Mouse (Mus musculus): ENCODE results near the gene Svip.

Gene Svip

DNA sequence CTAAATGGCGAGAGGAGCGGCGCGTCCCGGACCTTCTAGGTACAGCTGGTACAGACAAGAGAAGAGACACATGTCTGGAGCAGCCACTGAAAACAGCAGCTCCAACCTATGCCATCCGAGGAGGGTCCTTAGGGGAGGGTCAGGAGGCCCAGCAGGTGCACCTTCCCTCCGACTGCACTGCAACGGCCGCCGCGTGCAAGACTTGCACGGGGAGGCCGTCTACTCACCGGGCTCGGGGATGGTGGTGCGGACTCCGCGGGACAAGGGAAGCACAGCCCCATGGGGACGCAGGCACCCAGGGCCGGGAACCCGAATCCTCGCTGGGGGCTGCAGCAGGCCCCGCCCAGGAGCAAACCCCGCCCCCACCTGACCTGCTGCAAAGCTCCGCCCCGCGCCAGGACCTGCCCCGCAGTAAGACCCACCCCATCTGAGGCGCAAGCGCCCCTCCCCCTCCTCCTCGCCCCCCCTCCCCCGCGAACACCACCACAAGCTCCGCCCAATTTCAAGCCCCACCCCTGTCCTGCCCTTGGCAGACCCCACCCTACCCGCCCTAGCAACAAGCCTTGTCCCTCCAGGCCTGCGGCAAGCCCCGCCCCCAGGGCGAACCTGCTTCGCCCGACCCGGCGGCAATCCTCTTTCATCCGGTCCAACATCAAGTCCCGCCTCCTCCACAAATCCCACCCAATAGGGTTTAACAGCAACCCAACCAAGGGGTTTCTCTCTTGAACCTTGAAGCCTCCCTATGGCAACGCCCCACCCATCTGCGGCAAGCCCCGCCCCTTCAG is at the start of gene Svip:
TSS of gene Svip (minus strand) at position 508 of the 785 bp plus-strand sequence.
- WGBS: 1% methylated on average over 45 of the region's 47 CpGs

- 35% methylated on average over 8 of the region's 8 CpGs for WGBS
These were observed 32.1 kb upstream of the Svip start for GRCm38 (mm10) chr7:52037600-52038582.

- 87% methylated on average over 5 of the region's 5 CpGs for WGBS
These were observed 18.3 kb upstream of the Svip start for GRCm38 (mm10) chr7:52024050-52024626.

GRCm38 (mm10) chr7:52022039-52022438 is 16.2 kb upstream of the Svip start:
- 89% methylated on average over 4 of the region's 4 CpGs for WGBS

DNA sequence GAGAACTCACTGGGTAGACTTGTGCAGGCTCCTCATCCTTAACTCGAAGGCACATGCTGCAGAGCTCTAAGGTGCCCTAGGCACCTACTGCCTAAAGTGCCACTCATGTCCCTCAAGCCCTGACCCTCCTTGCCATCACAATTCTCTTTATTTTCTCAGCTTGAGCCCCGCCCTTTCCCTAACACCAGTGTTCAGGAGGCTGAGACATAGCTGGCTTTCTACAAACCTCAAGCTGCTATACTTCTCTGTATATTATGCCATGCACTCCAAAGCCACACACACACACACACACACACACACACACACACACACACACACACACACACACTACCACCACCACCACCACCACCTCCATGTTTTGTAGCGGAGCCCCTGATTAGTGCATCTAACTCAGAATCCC is 9.8 kb upstream of the Svip start, which contains the start of gene 1700015G11Rik:
TSS of gene 1700015G11Rik (minus strand) at position 101 of the 400 bp plus-strand sequence.
- WGBS: 84% methylated on average over 3 of the region's 3 CpGs

DNA sequence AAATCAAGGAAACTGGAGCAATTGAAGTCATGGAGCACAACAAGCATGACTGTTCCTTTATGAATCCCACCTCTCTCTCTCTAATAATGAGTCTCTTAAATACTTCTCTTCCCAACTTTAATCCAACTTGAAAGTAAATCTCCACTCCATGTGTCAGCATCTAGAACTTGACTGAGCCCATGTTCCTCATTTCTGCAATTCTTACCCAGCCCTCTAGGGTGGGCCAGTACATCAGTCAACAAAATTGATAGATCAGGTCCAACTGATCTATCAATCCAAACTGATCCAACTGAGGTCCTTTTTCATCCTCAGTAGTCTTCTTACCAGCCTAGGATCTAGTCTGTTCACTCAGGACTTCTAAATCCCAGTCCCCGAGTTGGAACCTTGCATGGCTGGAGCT is 9.4 kb upstream of the Svip start:
- 83% methylated on average over 1 of the region's 1 CpGs for WGBS

DNA sequence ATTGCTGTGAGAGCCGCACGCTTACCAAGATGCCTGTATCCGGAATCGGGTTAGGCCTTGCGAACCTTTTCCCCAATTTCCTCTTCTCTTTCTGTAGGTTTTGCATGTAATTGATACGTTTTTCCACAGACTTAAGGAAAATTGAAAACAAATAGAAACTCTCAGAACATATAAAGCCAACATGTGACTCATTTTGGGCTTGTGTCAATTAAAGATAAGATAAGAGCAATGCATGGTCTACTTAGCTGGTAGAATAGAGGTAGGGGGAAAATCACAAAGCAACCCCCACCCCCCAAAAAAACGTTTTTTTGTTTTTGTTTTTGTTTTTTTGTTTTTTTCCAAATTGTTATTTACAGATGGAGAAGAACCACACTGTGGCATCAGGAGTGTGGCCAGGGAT is 7.6 kb upstream of the Svip start:
- WGBS: 80% methylated on average over 7 of the region's 7 CpGs

- 93% methylated on average over 2 of the region's 2 CpGs for WGBS
These were observed 1.3 kb upstream of the Svip start for GRCm38 (mm10) chr7:52007138-52007537.

GRCm38 (mm10) chr7:52006296-52006630 is 445 bp upstream of the Svip start:
- 1% methylated on average over 9 of the region's 9 CpGs for WGBS

- 93% methylated on average over 3 of the region's 3 CpGs for WGBS
These were observed 14.8 kb downstream of the Svip start for GRCm38 (mm10) chr7:51991020-51991419.

DNA sequence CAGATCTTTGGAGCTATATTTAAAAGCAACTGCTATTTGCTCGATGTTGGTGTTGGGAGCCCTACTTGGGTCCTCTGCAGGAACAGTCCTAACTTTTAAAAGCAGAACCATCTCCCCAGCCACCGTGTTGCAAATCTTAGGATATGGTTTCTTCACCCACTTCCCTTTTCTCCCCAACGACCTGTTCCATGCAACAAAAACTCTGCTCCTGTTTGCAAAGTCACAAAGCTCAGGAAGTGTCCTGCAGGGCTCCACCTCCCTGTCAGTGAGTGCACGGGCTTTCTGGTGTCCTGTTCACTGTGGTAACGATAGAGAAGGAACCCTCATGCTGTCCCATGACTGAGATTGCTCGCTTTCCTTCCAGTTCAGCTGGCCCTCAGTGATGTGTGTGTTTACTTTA is 18.9 kb downstream of the Svip start:
- 74% methylated on average over 6 of the region's 6 CpGs for WGBS

DNA sequence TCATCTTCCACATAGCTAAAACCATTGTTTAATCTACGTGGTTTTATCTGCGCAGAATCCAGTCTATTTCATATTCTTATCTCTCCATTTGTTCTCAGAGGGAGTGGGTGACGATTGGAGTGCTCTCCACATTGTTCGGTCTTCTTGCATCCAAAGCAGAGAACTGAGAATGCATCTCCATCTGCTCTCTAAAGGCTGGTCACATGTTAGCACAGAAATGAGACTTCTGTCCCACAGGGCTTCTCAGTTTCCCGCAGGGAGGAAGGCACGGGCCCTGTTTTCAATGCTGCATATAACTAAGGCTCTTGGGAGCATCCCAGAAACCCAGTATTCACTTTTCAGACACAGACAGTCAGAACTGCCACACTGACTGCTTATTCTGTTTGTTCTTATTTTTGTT is 20.1 kb downstream of the Svip start:
- 35% methylated on average over 6 of the region's 6 CpGs for WGBS

DNA sequence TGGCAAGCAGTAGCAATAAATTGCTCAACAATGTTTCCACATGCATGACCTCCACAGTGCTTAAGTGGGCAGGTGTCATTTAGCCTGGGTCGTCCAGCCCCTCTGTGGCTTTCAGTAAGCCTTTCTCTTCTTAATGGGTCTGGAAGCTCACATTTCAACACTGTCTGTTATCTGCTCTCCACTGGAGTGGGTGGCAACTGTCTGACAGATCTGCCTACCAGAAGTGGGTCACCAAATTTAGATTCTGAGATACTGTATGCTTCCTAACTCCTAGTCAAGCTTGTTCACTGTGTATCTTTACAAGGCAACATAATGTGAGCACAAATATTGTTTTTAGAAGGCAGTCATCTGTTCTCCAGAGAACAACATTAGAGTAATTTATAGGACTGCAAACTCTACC is 23.5 kb downstream of the Svip start:
- 32% methylated on average over 1 of the region's 1 CpGs for WGBS

- 56% methylated on average over 5 of the region's 5 CpGs for WGBS
These were observed 26.5 kb downstream of the Svip start for GRCm38 (mm10) chr7:51979271-51979670.

DNA sequence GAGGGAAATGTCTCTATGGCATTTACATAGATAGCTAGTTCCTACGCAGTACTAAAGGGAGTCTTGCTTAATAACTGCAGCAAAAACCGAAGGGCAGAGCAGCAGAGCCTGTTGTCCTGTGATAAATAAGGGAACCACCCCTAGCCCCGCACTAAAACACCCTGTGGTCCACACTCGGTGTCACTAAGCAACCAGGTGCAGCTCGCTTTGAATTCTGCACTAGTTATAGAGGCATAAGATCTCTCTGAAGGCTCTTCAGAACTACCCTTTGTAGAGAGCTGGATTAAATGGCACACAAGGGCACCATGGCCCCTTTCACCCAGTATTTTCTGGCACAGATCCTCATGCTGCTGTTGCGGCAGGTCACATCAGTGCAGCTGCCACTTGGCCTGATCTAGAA is 30.6 kb downstream of the Svip start:
- WGBS: 67% methylated on average over 6 of the region's 6 CpGs

DNA sequence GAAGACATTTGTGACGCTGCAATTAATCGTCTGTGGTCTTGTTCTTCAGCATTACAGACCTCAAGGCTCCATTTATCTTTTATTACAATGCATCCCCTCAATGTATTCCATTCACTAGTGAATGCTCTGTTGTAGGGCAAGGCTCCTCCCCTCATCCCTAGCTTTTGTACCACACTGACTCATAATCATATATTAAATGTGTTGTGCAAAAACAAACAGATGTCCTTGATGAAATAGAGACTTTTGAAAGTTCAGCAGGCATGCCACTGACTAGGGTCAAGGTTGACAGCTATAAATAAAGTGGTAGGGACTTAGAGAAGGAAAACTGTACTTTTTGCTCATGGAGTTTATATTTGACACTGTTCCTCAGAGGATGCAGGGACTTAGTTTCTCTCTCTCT is 32.3 kb downstream of the Svip start:
- 66% methylated on average over 2 of the region's 2 CpGs for WGBS

DNA sequence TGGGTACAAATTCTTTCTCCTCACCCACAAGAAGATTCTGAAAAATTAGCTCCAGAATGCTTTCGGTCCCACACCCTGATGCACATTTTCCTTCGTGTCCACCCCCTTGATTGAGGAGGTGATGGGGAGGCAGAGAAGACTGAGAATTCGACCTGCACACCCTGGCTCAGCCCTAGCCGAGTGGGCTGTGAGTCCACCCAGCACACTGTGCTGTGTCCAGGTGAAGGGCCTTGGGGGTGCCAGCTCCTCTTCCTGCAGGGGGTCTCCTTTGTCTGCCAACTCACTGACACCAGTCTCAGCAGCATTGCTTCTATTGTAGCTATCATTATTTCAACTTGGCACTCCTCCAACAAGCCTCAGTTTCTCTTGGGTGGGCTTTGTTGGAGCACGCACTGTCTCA is 32.7 kb downstream of the Svip start:
- WGBS: 58% methylated on average over 5 of the region's 5 CpGs

DNA sequence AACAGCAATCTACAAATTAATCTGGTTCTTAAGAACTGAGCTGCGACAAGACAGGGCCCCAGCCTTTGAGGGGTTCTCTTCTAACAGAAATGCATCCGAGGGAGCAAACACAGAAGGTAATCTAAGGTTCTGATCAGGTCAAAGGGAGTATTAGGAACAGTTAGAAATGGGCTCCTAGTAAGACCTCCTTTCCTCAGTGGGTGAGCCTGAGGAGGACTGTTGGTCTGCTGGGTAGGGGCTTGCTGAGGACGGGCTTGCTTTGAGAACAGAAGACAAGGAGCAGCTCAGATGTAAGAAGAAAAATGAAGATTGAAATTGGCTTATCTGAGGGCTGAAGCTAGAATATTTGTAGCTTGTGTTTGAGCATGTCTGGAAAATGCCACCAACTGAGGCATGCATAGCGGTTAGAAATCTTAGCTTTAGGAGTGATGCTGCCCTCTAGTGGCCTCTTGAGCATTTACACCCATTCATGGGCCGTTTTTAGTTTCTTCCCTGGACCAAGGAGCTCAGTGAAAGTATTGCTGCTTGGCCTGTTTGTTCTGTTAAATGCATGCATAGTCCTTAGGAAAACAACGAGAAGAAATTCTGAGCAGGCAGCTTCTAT is 33.5 kb downstream of the Svip start:
- WGBS: 30% methylated on average over 6 of the region's 6 CpGs

DNA sequence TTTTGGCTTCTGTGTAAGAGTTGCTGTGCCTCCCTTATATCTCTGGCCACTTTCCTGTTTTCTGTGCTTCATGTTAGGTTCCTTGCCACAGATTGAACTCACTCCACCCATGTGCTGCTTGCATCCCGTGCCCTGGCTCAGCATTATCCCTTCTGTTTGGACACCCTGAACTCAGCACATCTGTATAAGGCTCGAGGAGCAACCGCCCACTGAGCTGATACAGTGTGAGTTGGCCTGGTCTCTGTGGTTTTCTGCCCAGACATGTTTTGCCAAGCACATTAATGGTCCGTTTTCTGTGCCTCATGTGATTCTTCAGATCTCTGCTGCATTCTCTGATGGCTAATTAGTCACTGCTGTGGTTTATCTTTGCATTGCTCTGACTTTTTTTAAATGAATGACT is 38.2 kb downstream of the Svip start:
- WGBS: 84% methylated on average over 4 of the region's 4 CpGs

DNA sequence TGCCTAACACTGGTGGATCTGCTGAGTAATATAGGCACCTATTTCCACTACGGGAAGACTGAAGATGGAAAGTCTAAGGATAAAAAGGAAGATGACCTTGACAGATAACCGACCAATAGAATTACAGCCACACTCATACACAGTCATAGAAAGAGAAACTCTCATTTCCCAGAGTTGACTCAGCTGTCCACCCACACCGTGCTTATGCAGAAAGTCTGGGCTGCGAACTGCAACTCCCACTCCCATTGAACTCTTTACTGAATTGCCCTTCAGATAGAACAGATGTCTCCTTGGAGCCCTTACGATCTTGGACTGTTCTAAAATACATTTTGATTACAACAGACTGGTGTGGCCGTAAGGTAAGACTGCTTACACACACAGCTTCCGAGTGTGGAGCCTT is 41.1 kb downstream of the Svip start:
- WGBS: 62% methylated on average over 7 of the region's 7 CpGs

DNA sequence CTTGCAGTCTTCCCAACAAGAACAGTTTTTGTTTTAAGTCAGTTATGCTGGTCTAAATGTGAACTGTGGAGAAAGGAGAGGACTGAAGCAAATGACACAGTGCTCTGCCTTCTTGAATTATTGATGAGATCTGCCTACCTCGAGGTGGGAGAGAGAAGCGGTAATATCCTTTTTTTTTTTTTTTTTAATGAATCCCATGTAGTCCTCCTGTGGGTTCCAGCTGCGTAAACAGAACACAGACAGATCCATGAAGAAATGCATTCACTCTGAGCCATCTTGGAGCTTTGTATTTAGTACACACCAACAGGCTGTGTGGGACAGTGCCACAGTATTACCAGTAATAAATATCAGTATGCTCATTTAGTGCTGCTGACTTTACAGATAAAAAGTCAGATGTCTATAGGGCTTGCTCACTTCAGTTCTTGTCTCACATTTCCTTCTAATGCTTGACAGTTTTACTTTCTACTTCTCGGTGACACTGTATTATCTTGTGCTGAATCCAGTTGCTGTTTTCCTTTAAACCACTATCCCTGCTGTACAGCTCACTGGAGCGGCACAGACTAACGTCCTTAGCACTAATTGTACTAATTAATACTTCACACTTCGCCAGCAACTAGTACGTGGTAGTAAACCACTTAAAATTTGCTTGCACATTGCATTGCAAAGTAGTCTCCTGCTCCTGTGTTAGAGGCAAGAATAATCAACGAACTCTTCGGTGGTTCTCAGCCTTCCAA is 43.4 kb downstream of the Svip start:
- 62% methylated on average over 10 of the region's 10 CpGs for WGBS

Data from cerebral cortex, adult 2 months (tissue).